Mouse (Mus musculus): Measurements from ENCODE around the gene Trpm1.

DNA sequence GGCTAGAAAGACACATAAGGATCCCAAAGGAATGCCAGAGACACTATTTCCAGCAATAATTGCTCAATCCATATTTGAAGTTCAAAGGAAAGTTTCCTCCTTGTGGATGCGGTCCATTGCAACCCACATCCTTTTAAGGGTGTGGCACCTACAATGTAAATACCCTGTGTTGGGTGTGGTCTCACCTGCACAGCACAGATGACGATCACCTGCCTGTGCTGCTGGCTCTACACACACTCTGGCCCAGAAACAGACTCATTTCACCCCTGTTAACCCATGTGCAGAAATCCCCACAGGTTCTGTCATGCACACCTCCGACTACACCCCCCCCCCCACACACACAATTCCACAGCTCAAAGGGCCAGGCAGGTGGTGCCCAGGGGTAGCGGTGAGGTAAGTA, 59.2 kb downstream of the Trpm1 start:
- TF ChIP-seq POLR2A (IDR thresholded peaks at IDR 0.05; ENCODE audit: control insufficient read depth, extremely low read depth, insufficient read depth, low read length, poor library complexity) (no peak), CTCF (IDR thresholded peaks at IDR 0.05; ENCODE audit: borderline replicate concordance, control insufficient read depth, extremely low read depth, insufficient read depth, low read length, poor library complexity) (no peak)

Measured in thymus, adult 2 months (tissue).